Mouse (Mus musculus): Measurements from ENCODE around the gene Rad17. TPM values are rescaled to one million over a fixed set of nuclear protein-coding genes. Genes with fewer than 3 reads are reported as not detected.
A peak's percentile ranks its signal among the peaks of the same experiment; 100 is the strongest.

Rad17 gene
- polyA plus RNA-seq, 1 experiment from 2014 or later = 18.7 TPM

- Histone ChIP-seq H3K27ac (ENCODE audit: low read depth, low read length) (no peak within 1 kb of the TSS), H3K4me2 (ENCODE audit: low read depth, low read length) (peak within 1 kb of the TSS; percentile 60), H3K36me3 (ENCODE audit: control insufficient read depth, insufficient read depth, low read length) (peaks cover 10% of the 10 kb centered on the region), H3K9ac (replicated peaks; ENCODE audit: low read depth, low read length) (peak within 1 kb of the TSS; percentile 46), H3K4me3 (ENCODE audit: low read depth, low read length) (peak within 1 kb of the TSS; percentile 36), H3K27me3 (ENCODE audit: control insufficient read depth, insufficient read depth, low read length) (no peaks in the 10 kb centered on the region), H3K9me3 (ENCODE audit: control insufficient read depth, low read length) (no peaks in the 10 kb centered on the region), H3K4me1 (ENCODE audit: control insufficient read depth, insufficient read depth, low read length) (no peaks in the 10 kb centered on the region)
- ATAC-seq (ENCODE audit: low read depth) = peak; percentile 83
- WGBS = under 1% methylated on average over 44 of the region's 44 CpGs
Observed at GRCm38 (mm10) chr13:100669291-100670022, 18.6 kb upstream of the Rad17 start, which contains the start of gene Ccdc125. Gene Ccdc125, plus strand, starts transcription at chr13:100669717.

DNA sequence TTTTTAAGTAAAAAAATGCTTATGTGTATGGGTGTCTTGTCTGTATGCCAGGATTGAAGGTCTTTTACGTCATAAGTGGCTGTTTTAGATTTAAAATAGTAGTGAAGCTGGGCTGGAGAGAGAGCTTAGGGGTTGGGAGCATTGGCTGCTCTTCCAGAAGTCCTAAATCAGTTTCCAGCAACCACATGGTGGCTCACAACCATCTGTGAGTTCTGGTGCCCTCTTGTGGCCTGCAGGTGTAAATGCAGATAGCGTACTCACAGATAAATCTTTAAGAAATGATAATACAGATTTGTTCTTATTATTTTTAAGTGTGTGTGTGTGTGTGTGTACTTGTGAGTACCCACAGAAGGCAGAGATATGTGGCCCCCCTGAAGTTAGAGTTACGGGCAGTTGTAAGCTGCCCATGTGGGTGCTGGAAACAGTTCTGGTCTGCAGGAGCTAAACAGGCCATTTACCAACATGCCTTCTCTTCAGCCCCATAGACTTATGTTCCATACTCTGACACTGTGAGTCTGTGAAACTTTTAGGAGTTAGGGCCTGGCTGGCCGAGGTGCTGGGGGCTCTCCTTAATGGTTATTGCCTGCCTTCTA is 9.1 kb upstream of the Rad17 start:
- no peak overlapping the region for H3K9ac ChIP-seq (replicated peaks; ENCODE audit: low read depth, low read length)
- 41% methylated on average over 4 of the region's 4 CpGs for WGBS
- no peaks in the 10 kb centered on the region for H3K4me1 ChIP-seq (ENCODE audit: control insufficient read depth, insufficient read depth, low read length)
- no peaks in the 10 kb centered on the region for H3K9me3 ChIP-seq (ENCODE audit: control insufficient read depth, low read length)
- H3K4me3 ChIP-seq (ENCODE audit: low read depth, low read length) = no peak overlapping the region
- H3K4me2 ChIP-seq (ENCODE audit: low read depth, low read length) = no peak overlapping the region
- H3K27me3 ChIP-seq (ENCODE audit: control insufficient read depth, insufficient read depth, low read length) = no peaks in the 10 kb centered on the region
- peak; percentile 42; the same call in 1 of the 2 replicates for ATAC-seq (ENCODE audit: low read depth)
- no peak overlapping the region for H3K27ac ChIP-seq (ENCODE audit: low read depth, low read length)
- 0 out of 2 replicates have a peak, but pooled peaks cover 5% of the 10 kb centered on the region for H3K36me3 ChIP-seq (ENCODE audit: control insufficient read depth, insufficient read depth, low read length)

DNA sequence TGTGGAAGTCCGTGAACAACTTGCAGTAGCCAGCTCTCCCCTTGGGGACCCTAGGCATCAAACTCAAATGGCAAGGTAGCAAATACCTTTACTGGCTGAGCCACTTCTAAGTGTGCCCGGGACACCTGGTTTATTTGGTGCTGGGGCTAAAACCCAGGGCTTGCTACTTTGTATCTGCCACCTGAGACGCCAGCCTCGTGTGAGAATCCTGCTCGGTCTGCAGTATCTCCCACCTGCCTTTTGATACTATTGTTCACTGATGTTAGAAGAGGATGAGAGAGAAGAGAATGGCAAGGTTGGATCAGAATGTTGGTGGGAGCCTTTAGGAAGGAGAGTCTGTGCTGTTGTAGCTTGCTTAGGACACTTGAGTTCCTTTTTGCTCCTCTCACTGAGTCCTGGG is 7.2 kb upstream of the Rad17 start:
- WGBS = 91% methylated on average over 5 of the region's 5 CpGs
- H3K4me3 ChIP-seq (ENCODE audit: low read depth, low read length) = no peak overlapping the region
- ATAC-seq (ENCODE audit: low read depth) = no peak

DNA sequence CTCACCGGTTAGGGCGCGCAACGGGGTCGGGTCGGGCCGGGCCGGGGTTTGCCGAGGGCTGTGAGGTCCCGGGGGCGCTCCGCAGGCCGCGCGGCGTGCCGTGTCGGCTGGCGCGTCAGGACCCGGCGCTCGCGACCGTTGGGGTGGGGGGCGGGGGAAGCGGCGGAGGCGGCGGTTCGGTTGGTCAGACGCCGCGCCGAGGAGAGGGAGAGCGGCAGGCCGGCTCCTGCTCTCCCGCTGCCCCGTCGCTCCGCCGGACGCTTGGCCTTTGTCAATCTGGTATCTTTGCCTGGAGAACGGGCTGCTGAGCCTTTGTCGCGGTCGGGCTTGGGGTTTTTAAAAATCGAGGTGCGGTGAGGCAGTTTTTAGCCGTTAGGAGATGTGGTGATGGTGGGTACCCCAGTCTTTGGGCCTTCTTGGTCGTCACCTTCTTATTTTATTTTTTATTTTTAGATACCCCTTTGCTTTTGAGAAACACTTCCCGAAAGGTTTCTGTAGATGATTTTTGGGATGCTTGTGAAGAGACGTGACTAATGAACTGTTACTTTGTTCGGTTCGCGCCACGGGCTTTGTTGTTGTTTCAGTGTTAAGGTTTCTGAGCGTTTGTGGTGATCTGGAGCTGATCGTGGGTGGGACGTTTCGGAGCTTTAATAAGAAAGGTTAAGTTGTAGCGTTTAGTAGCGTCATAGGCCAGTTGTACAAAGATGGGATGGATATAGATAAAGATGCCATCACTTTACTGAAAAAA is 762 bp upstream of the Rad17 start, which contains the start of gene Taf9:
Gene Taf9 (plus strand): TSS at position 141 of the 748 bp plus-strand sequence.
- H3K27ac ChIP-seq (ENCODE audit: low read depth, low read length) = peak within 1 kb of the TSS; percentile 98
- 1% methylated on average over 44 of the region's 63 CpGs for WGBS
- 0 out of 2 replicates have a peak, but pooled peaks cover 3% of the 10 kb centered on the region for H3K36me3 ChIP-seq (ENCODE audit: control insufficient read depth, insufficient read depth, low read length)
- peak within 1 kb of the TSS; percentile 54 for H3K4me2 ChIP-seq (ENCODE audit: low read depth, low read length)
- H3K4me1 ChIP-seq (ENCODE audit: control insufficient read depth, insufficient read depth, low read length) = peaks cover 6% of the 10 kb centered on the region
- H3K9ac ChIP-seq (replicated peaks; ENCODE audit: low read depth, low read length) = peak within 1 kb of the TSS; percentile 91
- no peak; the same call in 1 of the 2 replicates for ATAC-seq (ENCODE audit: low read depth)
- no peaks in the 10 kb centered on the region for H3K27me3 ChIP-seq (ENCODE audit: control insufficient read depth, insufficient read depth, low read length)
- no peaks in the 10 kb centered on the region for H3K9me3 ChIP-seq (ENCODE audit: control insufficient read depth, low read length)
- H3K4me3 ChIP-seq (ENCODE audit: low read depth, low read length) = peak within 1 kb of the TSS; percentile 75

More for the DNA sequence above, 7.2 kb upstream of the Rad17 start:
- Histone ChIP-seq H3K9me3 (ENCODE audit: control insufficient read depth, low read length) (no peaks in the 10 kb centered on the region), H3K9ac (replicated peaks; ENCODE audit: low read depth, low read length) (no peak overlapping the region), H3K27me3 (ENCODE audit: control insufficient read depth, insufficient read depth, low read length) (no peaks in the 10 kb centered on the region), H3K4me2 (ENCODE audit: low read depth, low read length) (no peak overlapping the region), H3K4me1 (ENCODE audit: control insufficient read depth, insufficient read depth, low read length) (no peaks in the 10 kb centered on the region), H3K27ac (ENCODE audit: low read depth, low read length) (no peak overlapping the region), H3K36me3 (ENCODE audit: control insufficient read depth, insufficient read depth, low read length) (0 out of 2 replicates have a peak, but pooled peaks cover 3% of the 10 kb centered on the region)

DNA sequence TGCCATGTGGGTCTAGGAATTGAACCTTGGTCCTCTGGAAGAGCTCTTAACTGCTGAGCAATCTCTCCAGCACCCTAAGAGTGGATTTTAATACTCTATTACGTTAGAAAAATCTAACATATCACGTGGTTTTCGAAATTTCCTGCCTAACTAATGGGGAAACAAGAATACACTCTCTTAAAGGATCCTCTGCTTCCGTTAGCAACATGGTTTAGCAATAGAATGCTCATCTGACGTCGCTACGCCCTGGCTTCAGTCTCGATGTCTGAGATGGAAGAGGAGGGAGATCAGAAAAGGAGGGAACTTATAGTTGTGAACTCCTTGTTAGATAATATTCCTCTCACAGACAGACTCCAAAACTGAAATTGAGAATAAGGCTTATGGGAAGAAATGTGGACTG is 2.6 kb downstream of the Rad17 start:
- H3K27ac ChIP-seq (ENCODE audit: low read depth, low read length) = no peak overlapping the region
- no peaks in the 10 kb centered on the region for H3K27me3 ChIP-seq (ENCODE audit: control insufficient read depth, insufficient read depth, low read length)
- no peak overlapping the region for H3K4me3 ChIP-seq (ENCODE audit: low read depth, low read length)
- no peak overlapping the region for H3K4me2 ChIP-seq (ENCODE audit: low read depth, low read length)
- H3K36me3 ChIP-seq (ENCODE audit: control insufficient read depth, insufficient read depth, low read length) = peaks cover 26% of the 10 kb centered on the region
- no peak for ATAC-seq (ENCODE audit: low read depth)
- 96% methylated on average over 8 of the region's 8 CpGs for WGBS
- H3K4me1 ChIP-seq (ENCODE audit: control insufficient read depth, insufficient read depth, low read length) = peaks cover 6% of the 10 kb centered on the region
- no peaks in the 10 kb centered on the region for H3K9me3 ChIP-seq (ENCODE audit: control insufficient read depth, low read length)
- no peak overlapping the region for H3K9ac ChIP-seq (replicated peaks; ENCODE audit: low read depth, low read length)

DNA sequence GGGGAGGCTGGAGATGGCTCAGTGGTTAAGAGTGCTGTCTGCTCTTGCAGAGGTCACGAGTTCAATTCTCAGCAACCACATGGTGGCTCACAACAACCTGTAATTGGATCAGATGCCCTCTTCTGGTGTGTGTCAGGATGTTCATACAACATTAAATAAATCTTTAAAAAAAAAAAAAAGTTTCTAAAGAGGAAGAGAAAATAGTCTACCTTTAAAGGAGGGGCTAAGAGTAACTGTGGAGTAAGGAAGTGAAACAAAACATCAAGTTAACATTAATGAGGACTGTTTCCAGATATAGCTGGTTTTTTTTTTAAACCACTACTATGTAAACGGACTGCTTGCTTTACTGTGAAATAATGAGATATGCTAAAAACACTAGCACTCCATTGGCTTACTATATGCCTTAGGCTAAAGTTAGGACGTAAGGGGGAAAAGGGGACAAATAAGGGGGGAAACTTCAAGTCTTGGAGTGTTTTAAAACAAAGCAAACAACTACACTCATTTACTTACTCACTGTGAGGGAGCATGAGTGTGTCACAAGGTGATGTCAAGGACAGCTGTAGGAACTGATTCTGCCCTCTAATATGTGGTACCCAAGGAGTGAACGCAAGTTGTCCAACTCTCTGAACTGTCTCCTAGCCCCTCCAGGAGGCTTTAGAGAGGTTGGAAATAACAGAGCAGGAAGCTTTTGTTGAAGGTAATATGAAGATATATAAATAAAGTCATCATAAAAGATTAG is 8.2 kb downstream of the Rad17 start:
- Histone ChIP-seq H3K27me3 (ENCODE audit: control insufficient read depth, insufficient read depth, low read length) (no peaks in the 10 kb centered on the region), H3K27ac (ENCODE audit: low read depth, low read length) (no peak overlapping the region), H3K9ac (replicated peaks; ENCODE audit: low read depth, low read length) (no peak overlapping the region), H3K4me1 (ENCODE audit: control insufficient read depth, insufficient read depth, low read length) (no peaks in the 10 kb centered on the region), H3K4me2 (ENCODE audit: low read depth, low read length) (no peak overlapping the region), H3K36me3 (ENCODE audit: control insufficient read depth, insufficient read depth, low read length) (peaks cover 38% of the 10 kb centered on the region), H3K9me3 (ENCODE audit: control insufficient read depth, low read length) (no peaks in the 10 kb centered on the region), H3K4me3 (ENCODE audit: low read depth, low read length) (no peak overlapping the region)
- WGBS = 92% methylated on average over 4 of the region's 4 CpGs
- no peak for ATAC-seq (ENCODE audit: low read depth)

DNA sequence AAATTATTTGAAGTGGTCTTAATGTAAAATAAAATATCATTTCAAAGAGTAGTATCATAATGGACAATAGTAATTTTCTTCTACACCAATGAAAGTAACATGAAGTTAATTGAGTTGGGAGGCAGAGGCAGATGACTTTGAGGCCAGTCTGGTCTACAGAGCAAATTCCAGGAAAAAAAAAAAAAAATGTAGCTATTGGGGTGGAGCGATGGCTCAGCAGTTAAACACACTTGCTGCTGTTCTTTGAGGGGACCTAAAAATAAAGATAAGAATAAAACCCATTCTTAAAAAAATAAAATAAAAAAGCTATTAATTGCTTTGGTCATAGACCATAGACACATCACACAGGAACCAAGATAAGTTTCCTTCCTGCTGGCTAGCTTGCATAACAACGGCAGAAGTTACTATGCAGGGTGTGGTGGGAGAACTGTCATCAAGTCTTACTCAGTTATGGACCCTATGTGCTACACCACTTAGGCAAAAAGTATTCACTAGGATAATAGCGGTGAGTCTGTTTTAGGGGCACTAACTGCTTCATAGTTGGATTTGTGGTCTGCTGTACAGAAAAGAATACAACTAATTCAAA is 16.7 kb downstream of the Rad17 start:
- Histone ChIP-seq H3K4me1 (ENCODE audit: control insufficient read depth, insufficient read depth, low read length) (no peaks in the 10 kb centered on the region), H3K36me3 (ENCODE audit: control insufficient read depth, insufficient read depth, low read length) (peaks cover 45% of the 10 kb centered on the region)

GRCm38 (mm10) chr13:100622241-100622640 is 28.6 kb downstream of the Rad17 start:
- ATAC-seq (ENCODE audit: low read depth) = no peak
- WGBS = 87% methylated on average over 4 of the region's 4 CpGs
- peaks cover 7% of the 10 kb centered on the region; the same call in 1 of the 2 replicates for H3K27me3 ChIP-seq (ENCODE audit: control insufficient read depth, insufficient read depth, low read length)
- no peaks in the 10 kb centered on the region for H3K4me1 ChIP-seq (ENCODE audit: control insufficient read depth, insufficient read depth, low read length)
- H3K9me3 ChIP-seq (ENCODE audit: control insufficient read depth, low read length) = no peaks in the 10 kb centered on the region
- no peak overlapping the region for H3K4me2 ChIP-seq (ENCODE audit: low read depth, low read length)
- no peak overlapping the region for H3K4me3 ChIP-seq (ENCODE audit: low read depth, low read length)
- H3K27ac ChIP-seq (ENCODE audit: low read depth, low read length) = no peak overlapping the region
- peaks cover 51% of the 10 kb centered on the region for H3K36me3 ChIP-seq (ENCODE audit: control insufficient read depth, insufficient read depth, low read length)
- H3K9ac ChIP-seq (replicated peaks; ENCODE audit: low read depth, low read length) = no peak overlapping the region

More for the DNA sequence above, 16.7 kb downstream of the Rad17 start:
- no peak overlapping the region for H3K9ac ChIP-seq (replicated peaks; ENCODE audit: low read depth, low read length)
- ATAC-seq (ENCODE audit: low read depth) = no peak
- H3K4me2 ChIP-seq (ENCODE audit: low read depth, low read length) = no peak overlapping the region
- H3K9me3 ChIP-seq (ENCODE audit: control insufficient read depth, low read length) = no peaks in the 10 kb centered on the region
- no peaks in the 10 kb centered on the region for H3K27me3 ChIP-seq (ENCODE audit: control insufficient read depth, insufficient read depth, low read length)
- 95% methylated on average over 3 of the region's 3 CpGs for WGBS
- H3K27ac ChIP-seq (ENCODE audit: low read depth, low read length) = no peak overlapping the region
- no peak overlapping the region for H3K4me3 ChIP-seq (ENCODE audit: low read depth, low read length)

Data from neural tube, embryonic 14.5 days (tissue).